Mouse (Mus musculus): ENCODE measurements around the gene Slc24a3. TPM values are rescaled to one million over a fixed set of nuclear protein-coding genes. Genes with fewer than 3 reads are reported as not detected.

The Slc24a3 gene
- total and polyA plus RNA-seq, 2 experiments: 0.09 to 0.33 TPM

DNA sequence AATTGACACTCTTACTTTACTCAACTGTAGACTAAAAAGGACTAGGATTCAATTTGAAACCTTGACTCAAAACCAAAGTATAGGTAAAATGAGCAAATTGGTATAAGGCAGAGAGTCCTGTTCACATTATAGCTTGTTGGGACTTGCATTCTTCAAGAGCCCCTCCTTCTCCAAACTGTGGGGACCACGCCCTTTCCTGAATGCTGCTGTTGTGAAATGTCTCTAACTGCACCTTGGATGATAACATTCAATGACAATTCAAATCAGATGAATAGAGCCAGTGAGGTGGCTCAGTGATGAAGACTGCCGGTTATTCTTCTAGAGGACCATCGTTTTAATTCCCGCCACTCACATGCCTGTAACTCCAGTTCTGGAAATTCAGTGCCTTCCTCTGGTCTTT is 78.8 kb downstream of the Slc24a3 start:
- TF ChIP-seq POLR2A (IDR thresholded peaks at IDR 0.05; ENCODE audit: extremely low read depth, insufficient read depth, low read length) (no peak), CTCF (IDR thresholded peaks at IDR 0.05; ENCODE audit: low read depth, low read length) (no peak)
- H3K27ac ChIP-seq (replicated peaks; ENCODE audit: insufficient read depth, low read depth, low read length): no peak overlapping the region
- no peak for DNase-seq (ENCODE audit: extremely low read depth, low read depth, low spot score)
- no peak overlapping the region for H3K4me3 ChIP-seq (ENCODE audit: insufficient read depth, low read depth, low read length)
- no peak overlapping the region for H3K9ac ChIP-seq (ENCODE audit: low read depth, low read length)
- no peaks in the 10 kb centered on the region for H3K36me3 ChIP-seq (ENCODE audit: control insufficient read depth, insufficient read depth, low read length)
- no peaks in the 10 kb centered on the region for H3K27me3 ChIP-seq (ENCODE audit: control insufficient read depth, insufficient read depth, low read length)
- no peaks in the 10 kb centered on the region for H3K79me2 ChIP-seq (ENCODE audit: control insufficient read depth, insufficient read depth, low read length)
- 96% methylated on average over 4 of the region's 4 CpGs for WGBS
- peaks cover 2% of the 10 kb centered on the region; the same call in 1 of the 2 replicates for H3K4me1 ChIP-seq (ENCODE audit: control insufficient read depth, insufficient read depth, low read length)

- H3K4me3 ChIP-seq (ENCODE audit: insufficient read depth, low read depth, low read length): no peak overlapping the region
- H3K4me1 ChIP-seq (ENCODE audit: control insufficient read depth, insufficient read depth, low read length): peaks cover 2% of the 10 kb centered on the region; the same call in 1 of the 2 replicates
- no peak overlapping the region for H3K27ac ChIP-seq (replicated peaks; ENCODE audit: insufficient read depth, low read depth, low read length)
- DNase-seq (ENCODE audit: extremely low read depth, low read depth, low spot score): peak; percentile 53
- H3K36me3 ChIP-seq (ENCODE audit: control insufficient read depth, insufficient read depth, low read length): no peaks in the 10 kb centered on the region
- no peaks in the 10 kb centered on the region for H3K27me3 ChIP-seq (ENCODE audit: control insufficient read depth, insufficient read depth, low read length)
- no peak overlapping the region for H3K9ac ChIP-seq (ENCODE audit: low read depth, low read length)
- no peak for TF ChIP-seq CTCF (IDR thresholded peaks at IDR 0.05; ENCODE audit: low read depth, low read length)
- H3K79me2 ChIP-seq (ENCODE audit: control insufficient read depth, insufficient read depth, low read length): no peaks in the 10 kb centered on the region
- WGBS: 18% methylated on average over 3 of the region's 3 CpGs
Observed at GRCm38 (mm10) chr2:145248185-145248584, 80.6 kb downstream of the Slc24a3 start.

- H3K27me3 ChIP-seq (ENCODE audit: control insufficient read depth, insufficient read depth, low read length): no peaks in the 10 kb centered on the region
- WGBS: 28% methylated on average over 3 of the region's 3 CpGs
- no peak overlapping the region for H3K9ac ChIP-seq (ENCODE audit: low read depth, low read length)
- no peaks in the 10 kb centered on the region for H3K4me1 ChIP-seq (ENCODE audit: control insufficient read depth, insufficient read depth, low read length)
- H3K27ac ChIP-seq (replicated peaks; ENCODE audit: insufficient read depth, low read depth, low read length): no peak overlapping the region
- H3K4me3 ChIP-seq (ENCODE audit: insufficient read depth, low read depth, low read length): no peak overlapping the region
- H3K36me3 ChIP-seq (ENCODE audit: control insufficient read depth, insufficient read depth, low read length): no peaks in the 10 kb centered on the region
- peak; percentile 50 for DNase-seq (ENCODE audit: extremely low read depth, low read depth, low spot score)
- TF ChIP-seq POLR2A (IDR thresholded peaks at IDR 0.05; ENCODE audit: extremely low read depth, insufficient read depth, low read length): no peak
- no peak for TF ChIP-seq CTCF (IDR thresholded peaks at IDR 0.05; ENCODE audit: low read depth, low read length)
- H3K79me2 ChIP-seq (ENCODE audit: control insufficient read depth, insufficient read depth, low read length): no peaks in the 10 kb centered on the region
Observed at GRCm38 (mm10) chr2:145257332-145257731, 89.8 kb downstream of the Slc24a3 start.

GRCm38 (mm10) chr2:145257855-145258254 is 90.3 kb downstream of the Slc24a3 start:
- Histone ChIP-seq H3K4me3 (ENCODE audit: insufficient read depth, low read depth, low read length) (no peak overlapping the region), H3K27me3 (ENCODE audit: control insufficient read depth, insufficient read depth, low read length) (no peaks in the 10 kb centered on the region), H3K4me1 (ENCODE audit: control insufficient read depth, insufficient read depth, low read length) (no peaks in the 10 kb centered on the region), H3K79me2 (ENCODE audit: control insufficient read depth, insufficient read depth, low read length) (no peaks in the 10 kb centered on the region), H3K9ac (ENCODE audit: low read depth, low read length) (no peak overlapping the region), H3K27ac (replicated peaks; ENCODE audit: insufficient read depth, low read depth, low read length) (no peak overlapping the region), H3K36me3 (ENCODE audit: control insufficient read depth, insufficient read depth, low read length) (no peaks in the 10 kb centered on the region)
- 76% methylated on average over 2 of the region's 2 CpGs for whole genome bisulfite sequencing
- TF ChIP-seq POLR2A (IDR thresholded peaks at IDR 0.05; ENCODE audit: extremely low read depth, insufficient read depth, low read length) (no peak), CTCF (IDR thresholded peaks at IDR 0.05; ENCODE audit: low read depth, low read length) (no peak)
- DNase-seq (ENCODE audit: extremely low read depth, low read depth, low spot score): no peak

GRCm38 (mm10) chr2:145260574-145260973 is 93.0 kb downstream of the Slc24a3 start:
- WGBS: 65% methylated on average over 1 of the region's 1 CpGs
- H3K27ac ChIP-seq (replicated peaks; ENCODE audit: insufficient read depth, low read depth, low read length): no peak overlapping the region
- no peaks in the 10 kb centered on the region for H3K4me1 ChIP-seq (ENCODE audit: control insufficient read depth, insufficient read depth, low read length)
- H3K4me3 ChIP-seq (ENCODE audit: insufficient read depth, low read depth, low read length): no peak overlapping the region
- DNase-seq (ENCODE audit: extremely low read depth, low read depth, low spot score): peak; percentile 1
- TF ChIP-seq CTCF (IDR thresholded peaks at IDR 0.05; ENCODE audit: low read depth, low read length) (no peak), POLR2A (IDR thresholded peaks at IDR 0.05; ENCODE audit: extremely low read depth, insufficient read depth, low read length) (no peak)
- H3K79me2 ChIP-seq (ENCODE audit: control insufficient read depth, insufficient read depth, low read length): no peaks in the 10 kb centered on the region
- H3K36me3 ChIP-seq (ENCODE audit: control insufficient read depth, insufficient read depth, low read length): no peaks in the 10 kb centered on the region
- H3K9ac ChIP-seq (ENCODE audit: low read depth, low read length): no peak overlapping the region
- no peaks in the 10 kb centered on the region for H3K27me3 ChIP-seq (ENCODE audit: control insufficient read depth, insufficient read depth, low read length)

DNA sequence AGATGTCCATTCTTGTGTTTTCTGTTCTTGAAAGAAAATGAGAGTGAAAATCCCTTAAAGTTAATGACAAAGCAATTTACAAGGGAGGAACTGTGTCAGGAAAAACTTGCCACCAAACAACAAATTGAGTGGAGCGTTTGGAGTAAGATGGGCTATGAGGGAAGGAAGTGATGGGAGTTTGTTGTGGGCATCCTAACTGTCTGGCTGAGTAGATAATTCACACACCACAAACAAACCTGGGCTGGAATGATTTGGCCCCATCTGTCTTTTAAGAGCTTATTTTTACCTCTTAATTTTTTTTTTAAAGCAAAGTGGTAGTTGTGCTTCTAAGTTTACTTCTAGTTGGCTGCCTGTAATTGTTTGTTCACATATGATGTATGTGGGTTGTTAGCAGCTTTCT is 94.6 kb downstream of the Slc24a3 start:
- no peak overlapping the region for H3K4me3 ChIP-seq (ENCODE audit: insufficient read depth, low read depth, low read length)
- no peaks in the 10 kb centered on the region for H3K79me2 ChIP-seq (ENCODE audit: control insufficient read depth, insufficient read depth, low read length)
- WGBS: 76% methylated on average over 1 of the region's 1 CpGs
- no peaks in the 10 kb centered on the region for H3K36me3 ChIP-seq (ENCODE audit: control insufficient read depth, insufficient read depth, low read length)
- no peak overlapping the region for H3K9ac ChIP-seq (ENCODE audit: low read depth, low read length)
- H3K27me3 ChIP-seq (ENCODE audit: control insufficient read depth, insufficient read depth, low read length): no peaks in the 10 kb centered on the region
- no peak for DNase-seq (ENCODE audit: extremely low read depth, low read depth, low spot score)
- no peak for TF ChIP-seq POLR2A (IDR thresholded peaks at IDR 0.05; ENCODE audit: extremely low read depth, insufficient read depth, low read length)
- no peak for TF ChIP-seq CTCF (IDR thresholded peaks at IDR 0.05; ENCODE audit: low read depth, low read length)
- no peak overlapping the region for H3K27ac ChIP-seq (replicated peaks; ENCODE audit: insufficient read depth, low read depth, low read length)
- no peaks in the 10 kb centered on the region for H3K4me1 ChIP-seq (ENCODE audit: control insufficient read depth, insufficient read depth, low read length)

Data from liver, adult 2 months (tissue).